Mouse (Mus musculus): ENCODE measurements around the gene Lhb.

- TF ChIP-seq POLR2A (IDR thresholded peaks at IDR 0.05; ENCODE audit: insufficient read length, low read depth) = no peak
- TF ChIP-seq SRF (IDR thresholded peaks at IDR 0.05; ENCODE audit: control insufficient read depth, insufficient read length, low read depth) = no peak
- TF ChIP-seq REST (IDR thresholded peaks at IDR 0.05; ENCODE audit: insufficient read depth, insufficient read length) = no peak
- TF ChIP-seq USF1 (IDR thresholded peaks at IDR 0.05; ENCODE audit: low read depth) = no peak
- no peak for TF ChIP-seq TCF12 (IDR thresholded peaks at IDR 0.05; ENCODE audit: insufficient read depth, poor library complexity, severe bottlenecking)
- no peak for TF ChIP-seq E2F4 (IDR thresholded peaks at IDR 0.05; ENCODE audit: insufficient read depth)
- no peak for TF ChIP-seq MAX (IDR thresholded peaks at IDR 0.05; ENCODE audit: low read depth)
- TF ChIP-seq TCF3 (IDR thresholded peaks at IDR 0.05; ENCODE audit: insufficient read length, low read depth) = no peak
- no peak for TF ChIP-seq MYOG (IDR thresholded peaks at IDR 0.05; ENCODE audit: control insufficient read depth in 1 of 3, insufficient read depth in 1 of 3, insufficient read length in 2 of 3, low read depth in 2 of 3)
- TF ChIP-seq CEBPB (IDR thresholded peaks at IDR 0.05; ENCODE audit: insufficient read depth, poor library complexity, severe bottlenecking) = no peak
- no peak for TF ChIP-seq POLR2AphosphoS2 (IDR thresholded peaks at IDR 0.05; ENCODE audit: insufficient read length, low read depth)
- TF ChIP-seq MYOD1 (IDR thresholded peaks at IDR 0.05; ENCODE audit: control insufficient read depth in 1 of 3, insufficient read length in 2 of 3, low read depth in 2 of 3) = no peak
Measured at GRCm38 (mm10) chr7:45421194-45421593, 574 bp downstream of the Lhb start.
